Mouse (Mus musculus): Measurements from ENCODE around the gene Tsc1.

The Tsc1 gene

DNA sequence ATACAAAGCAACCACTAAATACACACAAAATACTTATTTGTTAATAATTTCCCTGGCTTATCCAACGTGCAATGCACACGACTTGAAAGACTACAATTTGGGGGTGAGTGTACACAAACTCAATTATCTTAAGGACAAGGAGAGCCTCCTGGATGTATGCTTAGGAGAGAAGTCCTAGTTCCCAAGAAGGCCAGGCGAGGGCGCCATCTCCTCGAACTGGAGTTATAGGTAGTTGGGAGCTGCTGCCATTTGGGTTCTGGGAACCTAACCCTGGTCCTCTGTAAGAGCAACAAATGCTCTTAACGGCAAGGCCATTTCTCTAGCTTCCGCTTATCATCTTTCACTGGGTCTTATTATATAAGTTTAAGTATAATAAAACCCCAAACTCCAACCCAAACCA, 1.2 kb upstream of the Tsc1 start:
- intact Hi-C loops (cut with DNase I): no loop called here

- intact Hi-C loops (cut with DNase I): no loop called here
Measured at GRCm38 (mm10) chr2:28641435-28641941, 460 bp downstream of the Tsc1 start.

DNA sequence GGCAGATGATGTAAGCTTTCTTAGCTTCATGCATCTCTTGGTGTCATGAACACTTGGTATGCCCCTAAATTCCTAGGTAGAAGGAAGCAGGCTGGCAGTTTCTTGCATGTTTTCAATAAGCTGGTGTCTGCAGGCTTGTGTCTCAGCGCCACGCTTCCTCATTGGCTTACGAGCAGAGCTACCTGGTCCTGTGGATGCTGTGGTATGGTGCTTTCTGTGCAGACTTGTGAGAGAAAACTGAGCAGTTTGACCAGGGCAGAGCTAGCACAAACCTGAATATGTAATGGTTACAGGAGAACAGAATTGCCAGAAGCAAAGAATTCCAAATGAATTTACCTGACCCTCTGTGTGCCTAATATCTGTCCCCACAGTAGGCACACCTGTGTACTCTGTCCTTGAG, 2.1 kb downstream of the Tsc1 start:
- intact Hi-C loops (cut with DNase I): no loop called here

DNA sequence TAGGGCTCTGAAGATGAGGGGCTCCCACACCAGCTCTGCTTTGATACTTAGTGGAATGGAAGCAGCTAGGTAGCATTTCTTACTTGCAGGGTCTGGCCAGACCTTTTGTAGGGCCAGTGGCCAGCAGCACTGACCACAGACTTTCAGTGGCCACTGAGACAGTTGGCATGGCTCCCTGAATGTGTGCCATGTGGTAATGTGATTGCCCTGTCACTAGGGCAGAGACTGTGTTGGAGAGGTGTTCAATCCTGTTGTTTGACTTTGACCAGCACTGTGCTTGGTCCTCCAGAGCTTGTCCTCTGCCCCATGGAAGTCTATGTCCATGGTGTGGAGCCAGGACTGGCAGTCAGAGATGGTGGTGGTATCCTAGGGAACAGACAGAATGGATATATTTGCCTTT, 9.5 kb downstream of the Tsc1 start:
- intact Hi-C loops (cut with DNase I): no loop called here

- intact Hi-C loops (cut with DNase I): no loop called here
Measured at GRCm38 (mm10) chr2:28653351-28653750, 12.3 kb downstream of the Tsc1 start.

GRCm38 (mm10) chr2:28654295-28654694, 13.3 kb downstream of the Tsc1 start:
- intact Hi-C loops (cut with DNase I): no loop called here

DNA sequence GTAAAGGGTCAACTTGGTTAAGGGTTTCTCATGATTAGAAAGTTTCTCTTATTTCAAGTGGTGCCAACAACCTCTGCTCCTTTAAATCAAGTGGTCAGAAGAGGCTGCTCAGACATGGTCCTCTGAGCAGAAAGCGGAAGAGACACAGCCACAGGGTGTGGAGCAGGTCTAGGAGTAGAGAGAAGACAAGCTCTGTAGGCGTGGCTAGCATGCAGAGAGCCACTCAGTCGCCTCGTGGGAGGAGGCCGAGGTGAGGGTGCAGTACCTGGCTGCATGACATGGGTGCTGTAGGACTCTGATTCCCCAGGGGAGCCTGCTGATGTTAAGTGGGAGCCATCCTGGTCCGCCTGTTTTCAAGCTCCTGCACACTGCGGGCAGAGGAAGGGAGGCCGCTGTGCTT, 15.2 kb downstream of the Tsc1 start:
- intact Hi-C loops (cut with DNase I): no loop called here

- intact Hi-C loops (cut with DNase I): no loop called here
Measured at GRCm38 (mm10) chr2:28662891-28663290, 21.9 kb downstream of the Tsc1 start.

GRCm38 (mm10) chr2:28665818-28666217, 24.8 kb downstream of the Tsc1 start:
- intact Hi-C loops (cut with DNase I): no loop called here

GRCm38 (mm10) chr2:28671438-28671837, 30.4 kb downstream of the Tsc1 start:
- intact Hi-C loops (cut with DNase I): no loop called here

DNA sequence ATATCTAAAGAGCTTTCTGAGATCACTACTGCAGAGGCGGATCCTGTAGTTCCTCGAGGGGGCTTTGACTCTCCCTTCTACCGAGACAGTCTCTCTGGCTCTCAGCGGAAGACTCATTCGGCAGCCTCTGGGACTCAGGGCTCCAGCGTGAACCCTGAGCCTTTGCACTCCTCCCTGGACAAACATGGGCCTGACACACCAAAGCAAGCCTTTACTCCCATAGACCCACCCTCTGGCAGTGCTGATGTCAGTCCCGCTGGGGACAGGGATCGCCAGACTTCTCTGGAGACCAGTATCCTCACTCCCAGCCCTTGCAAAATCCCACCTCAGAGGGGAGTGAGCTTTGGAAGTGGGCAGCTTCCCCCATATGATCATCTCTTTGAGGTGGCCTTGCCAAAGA, 35.0 kb downstream of the Tsc1 start:
- intact Hi-C loops (cut with DNase I): no loop called here

GRCm38 (mm10) chr2:28680710-28681109, 39.7 kb downstream of the Tsc1 start:
- intact Hi-C loops (cut with DNase I): loop anchor here (10.0 kb wide), 1 partner anchor 154 kb away; no protein-coding TSS in a partner anchor

DNA sequence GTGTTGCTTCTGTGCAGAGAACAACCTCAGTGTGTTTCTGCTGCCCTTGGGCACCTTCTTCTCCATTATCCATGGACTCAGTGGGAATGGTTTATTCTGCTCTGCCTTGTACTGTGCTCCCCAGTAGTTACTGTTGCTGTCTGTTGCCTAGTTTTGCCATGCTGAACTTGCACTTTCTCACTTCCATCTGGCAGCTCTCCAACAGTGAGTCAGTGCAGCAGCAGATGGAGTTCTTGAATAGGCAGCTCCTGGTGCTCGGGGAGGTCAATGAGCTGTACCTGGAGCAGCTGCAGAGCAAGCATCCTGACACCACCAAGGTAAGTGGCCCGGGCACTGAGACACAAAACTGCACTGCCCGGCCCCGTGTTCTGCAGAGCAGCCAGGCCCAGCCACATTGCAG, 40.7 kb downstream of the Tsc1 start:
- intact Hi-C loops (cut with DNase I): loop anchor here (10.0 kb wide), 1 partner anchor 153 kb away; no protein-coding TSS in a partner anchor

DNA sequence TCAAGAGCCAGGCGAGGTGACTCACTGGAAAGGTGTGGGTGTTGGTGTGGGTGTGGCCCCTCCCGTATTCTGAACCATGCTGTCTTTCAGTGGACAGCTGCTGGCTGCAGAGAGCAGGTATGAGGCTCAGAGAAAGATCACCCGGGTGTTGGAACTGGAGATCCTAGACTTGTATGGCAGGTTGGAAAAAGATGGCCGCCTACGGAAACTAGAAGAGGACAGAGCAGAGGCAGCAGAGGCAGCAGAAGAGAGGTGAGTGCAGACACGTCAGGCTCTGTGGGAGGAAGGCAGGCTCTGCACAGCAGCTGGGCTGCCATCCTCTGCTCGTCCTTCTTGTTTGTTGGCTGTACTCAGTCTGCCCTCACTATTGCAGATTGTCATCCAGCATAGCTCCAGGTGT, 44.9 kb downstream of the Tsc1 start:
- intact Hi-C loops (cut with DNase I): loop anchor here (10.0 kb wide), 1 partner anchor 149 kb away; no protein-coding TSS in a partner anchor

- intact Hi-C loops (cut with DNase I): loop anchor here (10.0 kb wide), 1 partner anchor 146 kb away; no protein-coding TSS in a partner anchor
Measured at GRCm38 (mm10) chr2:28688431-28688830, 47.4 kb downstream of the Tsc1 start.

- intact Hi-C loops (cut with DNase I): no loop called here
Measured at GRCm38 (mm10) chr2:28692692-28693091, 51.7 kb downstream of the Tsc1 start.

DNA sequence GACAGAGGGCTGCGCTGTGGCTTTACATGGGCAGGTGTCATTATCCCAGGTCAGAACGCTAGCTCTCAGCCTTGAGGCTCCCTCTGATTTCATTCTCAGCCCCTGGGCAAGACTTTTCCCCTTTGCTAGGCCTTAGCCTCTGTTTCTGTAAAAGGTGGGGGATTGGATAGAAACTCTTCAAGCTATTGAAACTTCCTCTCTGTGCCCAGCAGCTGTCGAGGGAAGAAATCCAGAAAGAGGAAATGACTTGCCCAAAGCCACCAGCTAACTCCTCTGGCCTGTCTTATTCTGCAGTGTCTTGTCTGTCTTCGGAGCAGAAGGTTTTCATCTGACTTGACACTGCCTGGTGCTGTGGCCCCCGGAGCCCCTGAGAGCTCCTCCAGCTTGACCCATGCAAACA, 57.5 kb downstream of the Tsc1 start:
- intact Hi-C loops (cut with DNase I): no loop called here

DNA sequence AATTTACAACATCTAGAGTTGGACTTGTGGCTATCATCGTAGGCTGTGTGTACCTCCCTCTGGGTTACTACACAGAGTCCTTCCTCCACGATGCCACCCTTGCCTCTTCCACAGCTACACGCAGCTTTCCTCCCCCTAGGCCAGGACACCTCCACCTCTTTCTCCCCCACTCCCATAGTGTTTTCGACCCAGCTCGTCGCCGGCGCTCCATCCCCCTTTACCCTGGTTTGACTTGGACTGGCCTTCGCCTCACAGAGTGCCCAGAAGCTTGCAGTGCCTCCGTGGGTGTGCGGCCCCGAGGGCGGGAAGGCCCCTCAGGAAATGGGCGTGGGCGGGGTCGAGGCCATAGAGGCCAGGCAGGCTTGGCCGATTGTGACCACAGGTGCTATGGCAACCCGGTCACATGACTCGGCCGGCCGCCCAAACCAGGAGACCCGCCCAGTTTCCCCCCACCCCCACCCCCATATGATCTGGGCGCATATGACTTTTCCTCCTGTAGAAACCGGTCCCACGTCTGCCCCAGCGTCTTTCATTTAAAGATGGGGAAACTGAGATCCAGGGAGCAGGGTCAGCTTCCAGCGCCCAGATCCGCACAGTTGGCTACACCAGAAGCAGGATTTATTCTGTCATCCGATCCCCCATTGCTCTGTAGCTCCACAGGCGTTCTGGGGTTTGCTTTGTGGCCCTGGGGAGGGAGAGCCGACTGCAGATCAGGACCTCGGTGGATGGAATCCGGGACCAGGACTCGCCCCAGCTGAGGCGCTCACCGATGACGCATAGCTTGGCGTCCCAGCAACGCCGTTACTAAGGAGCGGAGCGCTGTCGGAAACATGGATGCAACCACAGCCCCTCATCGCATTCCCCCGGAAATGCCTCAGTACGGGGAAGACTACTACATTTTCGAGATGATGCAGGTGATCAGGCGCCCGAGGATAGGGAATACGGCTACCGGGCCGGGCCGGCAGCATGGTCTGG, 58.6 kb downstream of the Tsc1 start, which contains the start of the genes Spaca9 and Ak8:
Gene Spaca9, minus strand, starts transcription at position 367 of the 975 bp plus-strand sequence.
Gene Ak8, plus strand, starts transcription at position 804 of the 975 bp plus-strand sequence.
- intact Hi-C loops (cut with DNase I): no loop called here

DNA sequence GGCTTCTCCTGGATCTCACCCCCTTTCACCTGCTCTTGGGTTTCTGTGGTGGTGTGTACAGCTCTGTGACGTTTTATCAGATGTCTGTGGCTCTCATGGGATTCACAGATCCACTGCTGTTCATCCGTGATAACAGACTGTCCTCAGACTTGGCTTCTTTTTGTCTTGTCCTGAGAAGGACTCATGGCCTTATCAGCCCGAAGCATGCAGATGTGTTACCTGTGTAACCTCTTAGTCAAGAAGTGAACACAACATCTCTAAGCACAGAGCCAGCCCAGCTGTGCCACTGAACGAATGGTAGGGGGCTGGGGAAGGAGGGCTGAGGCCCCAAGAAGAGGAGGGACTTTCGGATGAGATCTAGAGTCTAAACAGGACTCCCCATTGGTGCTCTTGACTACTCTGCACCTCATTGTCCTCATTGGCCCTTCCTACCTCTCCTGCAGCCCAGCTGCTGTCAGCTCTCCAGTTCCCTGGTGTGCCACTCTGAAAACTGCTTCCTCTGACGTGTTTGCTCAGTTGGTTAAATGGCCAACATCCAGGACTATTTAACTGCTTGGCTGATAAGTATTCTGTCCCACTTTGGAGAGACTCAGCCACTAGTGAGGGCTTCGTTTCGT, 60.7 kb downstream of the Tsc1 start:
- intact Hi-C loops (cut with DNase I): no loop called here

- intact Hi-C loops (cut with DNase I): no loop called here
Measured at GRCm38 (mm10) chr2:28706106-28706636, 65.1 kb downstream of the Tsc1 start.

DNA sequence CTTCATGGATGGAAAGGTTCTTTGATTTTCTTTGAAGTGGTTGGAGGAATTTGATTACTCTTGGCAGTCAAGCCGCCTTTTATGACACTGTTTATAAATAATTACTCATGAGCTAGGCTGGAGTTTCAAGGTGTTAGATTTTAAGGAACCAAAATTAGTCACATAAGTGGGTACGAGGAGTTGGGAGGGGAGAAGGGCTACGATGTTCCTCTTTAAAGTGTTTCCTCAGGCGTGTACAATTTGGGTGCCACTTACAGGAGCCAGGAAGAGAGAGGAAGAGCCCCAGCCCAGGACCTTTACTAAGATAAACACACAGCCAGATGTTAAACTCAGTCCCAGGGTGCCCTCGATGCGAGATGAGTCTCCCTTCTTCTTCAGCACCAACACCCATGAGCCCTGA, 65.8 kb downstream of the Tsc1 start:
- intact Hi-C loops (cut with DNase I): no loop called here

DNA sequence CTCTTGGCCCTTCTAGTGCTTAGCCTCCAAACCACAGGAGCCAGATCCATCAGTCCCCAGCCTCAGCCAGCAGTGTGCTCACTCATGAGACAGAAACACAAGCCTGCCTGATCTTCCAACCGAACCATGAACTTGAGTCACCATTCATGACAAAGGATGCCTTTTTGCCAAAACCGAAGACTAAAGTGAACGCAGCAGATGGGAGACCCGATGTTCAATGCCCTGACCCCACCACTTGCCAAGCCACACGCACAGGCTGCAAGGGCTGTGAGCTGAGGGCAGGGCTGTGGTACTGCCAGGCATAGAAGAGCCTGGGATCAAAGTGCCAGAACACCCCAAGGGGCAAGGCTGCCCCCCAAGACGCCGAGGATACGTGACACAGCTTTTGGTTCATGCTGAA, 72.0 kb downstream of the Tsc1 start:
- intact Hi-C loops (cut with DNase I): no loop called here

All from adrenal gland (tissue).